Mouse (Mus musculus) liver, adult 2 months (tissue): ENCODE results near the gene Spata17. TPM values are rescaled to one million over a fixed set of nuclear protein-coding genes. Genes with fewer than 3 reads are reported as not detected.
"Not testable (repeated sequence)": the region's sequence is repeated elsewhere in the genome, so short reads cannot be mapped to it uniquely, and the experiment has no call there.

Source experiments
- DNase-seq: peaks from one replicate; pipeline ENCODE4 v3.0.0-alpha.2; 2011; ENCODE audit warnings: low read depth, low spot score; ENCODE audit errors: extremely low read depth
- H3K27ac ChIP-seq: fragments of 200-500 bp; replicated peaks from 2 replicates; pipeline ENCODE4 v1.5.1; 2012; ENCODE audit warnings: low read depth, mild to moderate bottlenecking, control low read depth, inconsistent platforms, low read length; ENCODE audit not compliant: insufficient read depth
- H3K27me3 ChIP-seq: fragments of 200-500 bp; 2 replicates; pipeline ENCODE4 v1.6.1; 2012; ENCODE audit warnings: mild to moderate bottlenecking, moderate library complexity, low read length, inconsistent platforms; ENCODE audit not compliant: control insufficient read depth, insufficient read depth
- H3K36me3 ChIP-seq: fragments of 200-500 bp; 2 replicates; pipeline ENCODE4 v1.6.1; 2012; ENCODE audit warnings: low read length, inconsistent platforms; ENCODE audit not compliant: control insufficient read depth, insufficient read depth
- H3K4me1 ChIP-seq: fragments of 200-500 bp; 2 replicates; pipeline ENCODE4 v1.6.1; 2011; ENCODE audit warnings: low read length; ENCODE audit not compliant: control insufficient read depth, insufficient read depth
- H3K4me3 ChIP-seq: fragments of 200-500 bp; 2 replicates; pipeline ENCODE4 v1.5.1; 2011; ENCODE audit warnings: low read depth, mild to moderate bottlenecking, control low read depth, low read length, moderate library complexity; ENCODE audit not compliant: insufficient read depth
- H3K79me2 ChIP-seq: fragments of 200-500 bp; 2 replicates; pipeline ENCODE4 v1.6.1; 2012; ENCODE audit warnings: inconsistent platforms, mild to moderate bottlenecking, low read length, moderate library complexity; ENCODE audit not compliant: control insufficient read depth, insufficient read depth
- H3K9ac ChIP-seq: fragments of 200-500 bp; 2 replicates; pipeline ENCODE4 v1.6.1; 2012; ENCODE audit warnings: low read depth, mild to moderate bottlenecking, control low read depth, inconsistent platforms, low read length
- CTCF ChIP-seq: fragments of 200-500 bp; IDR thresholded peaks from 2 replicates; pipeline ENCODE4 v1.5.1; 2011; ENCODE audit warnings: low read depth, low read length, control low read depth
- POLR2A ChIP-seq: fragments of 200-500 bp; IDR thresholded peaks from 2 replicates; pipeline ENCODE4 v1.6.1; 2011; ENCODE audit warnings: low read length, control low read depth; ENCODE audit not compliant: insufficient read depth; ENCODE audit errors: extremely low read depth
- WGBS: fragments of 180-500 bp; shearing (Covaris S2); methylation state at CpG from one replicate; pipeline ENCODE4 v1.1.7; 2018; 5-methylcytosine and 5-hydroxymethylcytosine counted together
- polyA plus RNA-seq: library from polyadenylated mRNA; depleted of rRNA; stranded (reverse); fragments of >200 nt; gene quantifications from 2 replicates; pipeline ENCODE4 v1.2.3, GENCODE M21; 2012
- total RNA-seq: library from RNA; depleted of rRNA; stranded (reverse); fragments of >200 nt; gene quantifications from 2 replicates; pipeline ENCODE4 v1.2.3, GENCODE M21; 2014

Spata17 gene
- total and polyA plus RNA-seq, 2 experiments, result 0.83 TPM; not detected in 1

DNA sequence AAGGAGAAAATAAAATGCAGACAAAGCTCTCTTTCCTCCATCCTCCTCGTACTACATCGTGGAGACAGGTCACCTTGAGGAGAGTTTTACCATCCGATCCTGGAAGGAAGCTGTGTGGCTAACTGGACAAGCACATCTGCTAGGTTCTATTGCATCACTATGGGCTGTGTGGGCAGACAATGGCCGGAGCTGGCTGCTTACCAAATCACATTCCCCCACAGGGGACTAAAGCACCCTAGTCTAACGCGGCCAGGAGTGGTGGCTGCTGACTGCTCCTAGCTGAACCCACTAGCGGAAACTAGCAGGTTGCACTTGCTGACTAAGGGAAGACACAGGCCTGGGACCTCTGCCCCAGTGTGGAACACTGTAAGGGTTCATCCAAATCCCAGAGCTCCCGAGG is 72.3 kb downstream of the Spata17 start:
- H3K27me3 ChIP-seq, result 0 out of 2 replicates have a peak, but pooled peaks cover 3% of the 10 kb centered on the region
- WGBS, result 45% methylated on average over 8 of the region's 8 CpGs
- no peaks in the 10 kb centered on the region for H3K79me2 ChIP-seq
- H3K4me3 ChIP-seq, result no peak overlapping the region
- H3K9ac ChIP-seq, result no peak overlapping the region
- DNase-seq, result no peak
- H3K36me3 ChIP-seq, result no peaks in the 10 kb centered on the region
- no peaks in the 10 kb centered on the region for H3K4me1 ChIP-seq
- H3K27ac ChIP-seq, result no peak overlapping the region
- TF ChIP-seq POLR2A (no peak), CTCF (no peak)

DNA sequence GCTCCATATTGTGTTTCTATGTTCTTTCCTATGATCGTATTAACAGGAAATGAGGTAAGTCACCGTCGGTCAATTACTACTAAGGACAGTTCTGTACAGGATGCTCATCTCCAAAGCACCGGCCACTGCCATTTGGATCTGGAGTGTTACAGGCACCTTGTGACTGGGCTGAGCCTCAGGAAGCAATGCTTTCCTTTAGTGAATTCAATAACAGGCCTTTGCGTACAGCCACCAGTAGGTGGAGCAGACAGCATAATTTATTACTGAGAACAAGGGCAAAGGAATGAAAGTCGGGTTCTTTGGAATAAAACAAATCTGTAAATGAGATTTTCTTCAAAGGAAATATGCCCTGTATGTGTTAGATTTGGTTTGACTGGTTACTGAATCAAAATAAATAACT is 77.8 kb downstream of the Spata17 start:
- Histone ChIP-seq H3K4me3 (no peak overlapping the region), H3K79me2 (no peaks in the 10 kb centered on the region), H3K36me3 (no peaks in the 10 kb centered on the region), H3K4me1 (no peaks in the 10 kb centered on the region), H3K9ac (no peak overlapping the region), H3K27ac (no peak overlapping the region), H3K27me3 (no peaks in the 10 kb centered on the region)
- peak; percentile 60 for DNase-seq
- TF ChIP-seq POLR2A (no peak), CTCF (peak; percentile 37)
- WGBS, result 22% methylated on average over 6 of the region's 6 CpGs

DNA sequence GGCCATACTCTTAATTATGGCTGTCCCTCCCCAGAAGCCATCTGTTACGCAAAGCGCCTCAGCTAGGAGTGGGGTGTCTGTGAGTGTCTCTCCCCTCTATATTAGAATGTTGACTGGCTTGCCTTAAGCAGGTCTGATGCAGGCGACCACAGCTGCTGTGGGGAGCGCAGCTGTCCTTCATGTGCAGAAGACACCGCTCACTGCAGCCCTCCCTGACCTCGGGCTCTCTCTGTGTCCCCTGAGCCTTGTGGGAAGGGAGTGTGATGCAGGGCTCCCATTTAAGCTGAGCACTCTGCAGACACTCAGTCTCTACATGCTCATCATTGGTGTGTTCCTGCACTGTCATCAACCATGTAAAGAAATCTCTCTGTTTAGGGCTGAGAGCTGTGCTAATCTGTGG is 79.4 kb downstream of the Spata17 start:
- no peaks in the 10 kb centered on the region for H3K27me3 ChIP-seq
- no peaks in the 10 kb centered on the region for H3K4me1 ChIP-seq
- H3K79me2 ChIP-seq, result no peaks in the 10 kb centered on the region
- no peaks in the 10 kb centered on the region for H3K36me3 ChIP-seq
- H3K4me3 ChIP-seq, result no peak overlapping the region
- H3K9ac ChIP-seq, result no peak overlapping the region
- no peak overlapping the region for H3K27ac ChIP-seq
- no peak for DNase-seq
- TF ChIP-seq POLR2A, result no peak
- no peak for TF ChIP-seq CTCF
- WGBS, result 89% methylated on average over 6 of the region's 6 CpGs

DNA sequence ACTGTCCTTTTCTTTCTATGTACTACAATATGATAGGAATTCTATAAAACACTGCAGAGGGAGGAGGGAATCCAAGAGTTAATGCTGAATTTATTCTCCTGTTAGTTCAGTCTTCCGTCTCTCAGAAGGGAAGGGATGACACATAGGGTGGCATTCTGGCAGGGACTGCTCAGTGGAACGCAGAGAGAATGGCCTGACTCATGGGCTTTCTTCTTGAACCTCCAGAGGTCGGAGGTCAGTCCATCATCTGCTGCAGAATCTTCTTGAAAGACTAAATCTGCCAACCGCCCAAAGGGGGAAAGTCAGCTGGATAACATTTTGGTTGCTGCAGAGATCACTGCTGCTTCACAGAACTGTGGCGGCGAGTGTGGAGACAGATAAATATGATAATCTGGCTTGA is 81.4 kb downstream of the Spata17 start:
- no peaks in the 10 kb centered on the region for H3K36me3 ChIP-seq
- no peak overlapping the region for H3K27ac ChIP-seq
- H3K27me3 ChIP-seq, result no peaks in the 10 kb centered on the region
- no peak overlapping the region for H3K9ac ChIP-seq
- H3K79me2 ChIP-seq, result no peaks in the 10 kb centered on the region
- no peaks in the 10 kb centered on the region for H3K4me1 ChIP-seq
- 85% methylated on average over 6 of the region's 6 CpGs for WGBS
- no peak overlapping the region for H3K4me3 ChIP-seq
- no peak for DNase-seq
- TF ChIP-seq CTCF, result no peak
- no peak for TF ChIP-seq POLR2A

DNA sequence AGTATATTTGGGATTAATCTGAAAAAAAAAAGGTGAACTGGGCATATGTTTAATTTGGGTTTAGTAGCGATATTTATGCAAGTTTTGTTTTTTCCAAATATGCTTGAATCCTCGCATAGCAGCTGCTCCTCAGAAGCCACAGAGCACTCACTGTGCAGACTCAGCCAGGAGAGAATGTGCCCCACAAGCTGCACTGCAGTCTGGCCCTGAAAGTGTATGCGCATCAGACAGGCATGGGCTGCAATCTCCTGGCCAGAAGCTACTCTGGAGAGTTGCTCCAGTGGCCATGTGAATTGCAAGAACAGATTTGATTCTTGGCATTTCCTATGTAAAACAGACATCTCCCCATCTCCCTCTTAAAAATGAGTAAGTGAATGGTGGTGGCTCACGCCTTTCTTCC is 82.9 kb downstream of the Spata17 start:
- Histone ChIP-seq H3K79me2 (no peaks in the 10 kb centered on the region), H3K27me3 (no peaks in the 10 kb centered on the region), H3K9ac (no peak overlapping the region), H3K4me1 (no peaks in the 10 kb centered on the region), H3K27ac (no peak overlapping the region), H3K36me3 (no peaks in the 10 kb centered on the region), H3K4me3 (no peak overlapping the region)
- TF ChIP-seq CTCF (no peak), POLR2A (no peak)
- no peak for DNase-seq
- WGBS, result 95% methylated on average over 4 of the region's 4 CpGs

DNA sequence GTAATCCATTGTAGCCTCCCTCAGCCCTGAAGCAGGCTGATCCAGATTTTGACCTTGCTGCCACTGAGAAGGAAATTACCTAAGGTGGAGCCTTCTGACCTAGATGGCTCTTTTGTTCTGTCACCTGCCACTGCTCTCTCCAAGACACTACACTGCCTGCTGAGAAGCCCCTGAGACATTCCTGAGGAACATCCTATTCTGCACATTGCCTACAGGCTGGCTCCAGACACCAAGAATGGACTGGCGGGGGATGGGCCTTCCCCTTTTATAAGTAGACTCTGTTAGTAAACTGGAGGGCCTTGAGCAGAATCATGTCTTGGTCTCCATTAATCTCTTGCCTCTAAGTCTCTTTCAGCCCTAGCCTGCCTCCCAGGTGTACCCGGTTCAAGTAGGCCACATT is 87.7 kb downstream of the Spata17 start:
- not testable (repeated sequence) for H3K79me2 ChIP-seq, H3K4me3 ChIP-seq, H3K36me3 ChIP-seq, H3K4me1 ChIP-seq, DNase-seq, H3K27me3 ChIP-seq, H3K9ac ChIP-seq, H3K27ac ChIP-seq
- WGBS, result 93% methylated on average over 2 of the region's 2 CpGs
